Mouse (Mus musculus) G1E-ER4 (cell line): ENCODE results near the gene Vps13d. TPM values are rescaled to one million over a fixed set of nuclear protein-coding genes. Genes with fewer than 3 reads are reported as not detected.

Experiments
- GATA1 ChIP-seq: IDR thresholded peaks from one replicate; pipeline ENCODE4 v1.8.0; 2012; ENCODE audit warnings: low read length, inconsistent platforms
- polyA plus RNA-seq: library from polyadenylated mRNA; stranded (reverse); fragments of >175 nt; gene quantifications from 2 replicates; pipeline ENCODE4 v1.2.3, GENCODE M21; 2012

Gene Vps13d
- 3.1 and 5.0 TPM in 2 replicates for polyA plus RNA-seq

- no peak for TF ChIP-seq GATA1
These were observed at the start of gene Vps13d for GRCm38 (mm10) chr4:145194559-145195162. Gene Vps13d, minus strand, starts transcription at chr4:145195005.

- TF ChIP-seq GATA1: no peak
These were observed 48.0 kb upstream of the Vps13d start for GRCm38 (mm10) chr4:145242719-145243350.

GRCm38 (mm10) chr4:145240723-145241231, 46.0 kb upstream of the Vps13d start:
- no peak for TF ChIP-seq GATA1

- no peak for TF ChIP-seq GATA1
These were observed 44.4 kb upstream of the Vps13d start for GRCm38 (mm10) chr4:145239049-145239830.

- TF ChIP-seq GATA1: no peak
These were observed 41.2 kb upstream of the Vps13d start for GRCm38 (mm10) chr4:145236027-145236426.

GRCm38 (mm10) chr4:145233487-145234228, 38.9 kb upstream of the Vps13d start:
- TF ChIP-seq GATA1: no peak

GRCm38 (mm10) chr4:145231732-145232131, 36.9 kb upstream of the Vps13d start:
- TF ChIP-seq GATA1: no peak

- no peak for TF ChIP-seq GATA1
These were observed 35.8 kb upstream of the Vps13d start for GRCm38 (mm10) chr4:145230647-145231046.

- no peak for TF ChIP-seq GATA1
These were observed 34.8 kb upstream of the Vps13d start for GRCm38 (mm10) chr4:145229524-145230163.

GRCm38 (mm10) chr4:145229051-145229450, 34.2 kb upstream of the Vps13d start:
- no peak for TF ChIP-seq GATA1

GRCm38 (mm10) chr4:145224613-145225012, 29.8 kb upstream of the Vps13d start:
- TF ChIP-seq GATA1: no peak

- no peak for TF ChIP-seq GATA1
These were observed 27.3 kb upstream of the Vps13d start for GRCm38 (mm10) chr4:145222064-145222463.

GRCm38 (mm10) chr4:145221379-145221778, 26.6 kb upstream of the Vps13d start:
- TF ChIP-seq GATA1: no peak

- TF ChIP-seq GATA1: no peak
These were observed 25.2 kb upstream of the Vps13d start for GRCm38 (mm10) chr4:145220001-145220400.
